Mouse (Mus musculus): ENCODE measurements around the gene Amigo2. TPM values are rescaled to one million over a fixed set of nuclear protein-coding genes. Genes with fewer than 3 reads are reported as not detected.

Amigo2 gene
- total RNA-seq (2021), result 1 to 10 TPM; 4.6 to 5.5 TPM
- long read RNA-seq, experiment 1, partial matches to known transcripts, result 0 of 14 reads
- long read RNA-seq, experiment 1, other reads (novel, unspliced or antisense), result 9 of 14 reads
- long read RNA-seq, experiment 2, partial matches to known transcripts, result 0 of 4 reads
- long read RNA-seq, experiment 2, other reads (novel, unspliced or antisense), result 3 of 4 reads

DNA sequence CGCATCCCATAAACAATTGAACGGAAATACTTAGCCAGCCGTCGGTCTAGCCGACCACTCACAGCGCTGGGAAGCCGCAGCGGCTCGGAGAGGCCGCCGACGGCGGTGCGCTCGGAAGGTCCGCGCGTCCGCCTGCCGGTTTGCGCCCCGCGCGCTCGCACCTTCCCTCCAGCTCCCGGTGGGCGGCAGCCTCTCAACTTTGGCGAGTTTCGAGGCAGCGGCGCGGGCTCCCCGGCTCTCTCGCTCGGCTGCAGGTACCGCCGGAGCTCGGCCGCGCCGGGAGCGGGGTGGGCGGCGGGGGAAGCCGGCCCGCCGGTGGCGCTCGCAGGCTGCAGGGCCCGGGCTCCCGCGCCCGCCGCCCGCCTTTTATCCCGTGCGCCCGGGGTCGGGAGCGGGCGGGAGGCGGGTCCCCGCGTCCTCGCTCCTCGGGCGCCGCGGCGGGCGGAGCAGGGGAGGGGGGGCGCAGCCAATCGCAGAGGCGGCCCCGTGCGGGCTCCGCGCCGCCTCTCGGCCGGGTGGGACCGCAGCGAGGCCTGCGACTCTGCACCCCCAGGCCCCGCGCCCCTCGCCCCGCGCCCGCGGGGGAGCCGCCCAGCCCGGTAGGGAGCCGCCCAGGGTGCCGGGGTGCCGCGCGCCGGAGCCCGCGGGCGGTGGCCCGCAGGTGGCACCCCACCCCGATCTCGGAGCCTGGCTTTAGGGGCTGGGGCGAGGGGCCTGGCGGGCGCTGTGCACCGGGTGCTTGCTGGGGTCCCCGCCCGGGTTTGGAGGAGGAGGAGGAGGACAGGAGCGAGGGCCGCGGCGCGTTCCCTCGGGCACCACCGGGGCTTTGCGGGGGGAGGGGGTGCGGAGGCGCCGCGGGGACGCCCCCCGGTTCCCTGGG lies at the start of gene Amigo2, which contains the start of gene Pced1b:
TSS of gene Amigo2 (minus strand) at position 377 of the 880 bp plus-strand sequence.
TSS of gene Pced1b (plus strand) at position 197 of the 880 bp plus-strand sequence.
- peak; percentile 69 to 81 for DNase-seq

DNA sequence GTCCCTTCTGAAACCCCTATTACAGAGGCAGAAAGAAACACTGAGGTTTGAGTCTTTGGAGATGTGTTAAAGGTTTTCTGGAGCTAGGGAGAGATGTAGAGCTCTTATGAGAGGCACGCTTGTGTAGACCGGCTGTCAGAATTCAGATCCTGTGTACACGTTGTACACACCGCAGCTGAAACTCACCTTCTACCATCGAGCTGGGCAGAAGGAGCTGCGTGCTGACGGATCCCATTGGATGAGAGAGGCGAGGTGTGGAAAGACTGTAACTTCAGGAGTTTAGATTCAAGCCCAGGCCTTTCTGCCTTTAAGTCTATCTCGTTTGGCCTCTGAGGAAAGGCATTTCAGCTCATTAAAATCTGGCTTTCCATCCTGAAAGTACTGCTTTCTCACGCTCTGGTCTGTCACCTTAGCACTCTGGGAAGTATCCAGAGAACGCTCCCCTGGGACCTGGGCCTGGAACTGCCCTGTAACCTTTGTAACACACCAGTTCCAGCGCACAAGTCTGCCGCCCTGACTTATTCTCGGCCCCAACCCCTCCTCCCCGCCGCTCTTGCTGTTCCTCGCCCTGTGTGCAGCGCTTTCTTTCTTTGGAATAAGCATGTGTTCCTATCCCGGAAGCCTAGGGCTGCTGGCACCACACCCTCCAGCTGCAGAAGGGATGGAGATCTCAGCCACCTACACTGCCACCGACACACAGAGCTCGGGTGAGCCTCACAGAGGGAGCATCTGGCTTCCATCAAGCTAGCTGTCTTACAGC lies 44.4 kb upstream of the Amigo2 start:
- peak; percentile 72 to 76 for DNase-seq

DNA sequence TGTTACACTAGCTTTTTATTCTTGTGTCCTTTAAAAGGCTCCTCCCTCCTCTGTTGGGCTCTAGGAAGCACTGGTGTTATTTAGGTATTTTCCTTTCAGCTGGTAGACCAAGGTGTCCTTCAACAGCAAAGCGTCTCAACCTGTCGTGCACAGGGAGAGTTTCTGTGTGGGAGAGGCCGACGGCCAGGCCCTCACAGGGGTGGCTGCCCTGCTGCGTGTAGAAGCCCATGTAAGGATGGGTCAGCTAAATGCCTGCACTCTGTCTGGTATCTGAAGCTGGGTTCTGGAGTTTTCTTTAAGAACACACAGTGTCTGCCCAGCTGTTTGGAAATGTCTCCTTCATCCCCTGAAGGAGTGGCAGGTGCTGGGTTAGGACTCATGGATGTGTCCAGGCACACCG lies 43.3 kb upstream of the Amigo2 start:
- no peak for DNase-seq

DNA sequence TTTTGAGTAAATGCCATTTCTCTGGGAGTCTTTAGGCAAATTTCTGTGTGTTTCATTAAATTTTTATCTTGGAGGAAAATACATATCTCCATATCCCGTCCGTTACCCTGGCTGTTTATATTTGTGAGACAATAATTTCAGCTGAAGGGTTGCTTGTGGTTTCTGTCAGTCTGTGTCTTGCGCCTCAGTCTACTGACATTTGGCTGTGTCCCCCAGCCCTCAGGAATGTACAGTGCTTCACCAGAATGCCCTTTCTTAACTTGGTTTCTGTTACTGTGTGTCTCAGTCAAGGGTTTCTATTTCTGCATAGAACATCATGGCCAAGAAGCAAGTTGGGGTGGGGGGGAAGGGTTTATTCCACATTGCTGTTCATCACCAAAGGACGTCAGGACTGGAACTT lies 42.1 kb upstream of the Amigo2 start:
- no peak for DNase-seq

DNA sequence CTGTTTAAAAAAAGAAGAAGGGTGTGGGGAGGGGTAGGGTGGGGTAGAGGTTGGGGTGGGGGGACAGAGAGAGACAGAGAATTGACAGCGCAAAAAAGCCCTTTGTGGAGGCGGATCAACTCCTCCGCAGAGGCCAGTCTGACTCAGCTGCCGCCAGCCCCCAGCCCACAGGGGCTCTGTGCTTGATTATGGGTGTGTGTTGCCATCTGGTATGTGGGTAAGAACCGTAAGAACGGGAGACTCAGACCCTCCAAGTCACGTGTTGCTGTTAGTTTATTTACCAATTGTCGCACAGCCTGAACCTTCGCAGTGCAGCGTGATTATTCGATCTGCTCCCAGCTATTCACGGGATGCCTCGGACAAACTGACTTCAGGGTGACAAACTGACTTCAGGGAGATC lies 41.6 kb upstream of the Amigo2 start:
- DNase-seq, result no peak

DNA sequence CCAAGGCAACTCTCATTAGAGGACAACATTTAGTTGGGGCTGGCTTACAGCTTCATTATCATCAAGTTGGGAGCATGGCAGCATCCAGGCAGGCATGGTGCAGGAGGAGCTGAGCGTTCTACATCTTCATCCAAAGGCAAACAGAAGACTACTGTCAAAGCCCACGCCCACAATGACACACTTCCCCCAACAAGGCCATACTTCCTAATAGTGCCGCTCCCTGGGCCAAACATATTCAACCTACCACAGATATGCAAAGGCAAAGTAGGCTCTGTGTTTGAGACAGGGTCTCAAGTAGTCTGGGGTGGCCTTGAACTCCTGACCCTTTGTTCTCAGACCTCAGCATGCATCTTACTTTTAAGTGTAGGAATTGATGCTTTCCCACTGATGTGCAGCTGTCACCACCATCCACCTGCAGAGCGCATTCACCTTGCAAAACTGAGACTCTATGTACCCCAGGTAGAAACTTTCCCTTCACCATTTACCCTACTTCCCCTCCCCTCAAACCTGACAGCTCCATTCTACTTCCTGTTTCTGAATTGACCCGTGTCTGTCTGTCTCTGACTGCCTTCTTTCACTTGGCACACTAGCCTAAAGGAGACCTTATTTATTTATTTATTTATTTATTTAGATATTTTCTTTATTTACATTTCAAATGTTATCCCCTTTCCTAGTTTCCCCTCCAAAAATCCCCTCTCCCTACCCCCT lies 40.5 kb upstream of the Amigo2 start:
- no peak for DNase-seq

DNA sequence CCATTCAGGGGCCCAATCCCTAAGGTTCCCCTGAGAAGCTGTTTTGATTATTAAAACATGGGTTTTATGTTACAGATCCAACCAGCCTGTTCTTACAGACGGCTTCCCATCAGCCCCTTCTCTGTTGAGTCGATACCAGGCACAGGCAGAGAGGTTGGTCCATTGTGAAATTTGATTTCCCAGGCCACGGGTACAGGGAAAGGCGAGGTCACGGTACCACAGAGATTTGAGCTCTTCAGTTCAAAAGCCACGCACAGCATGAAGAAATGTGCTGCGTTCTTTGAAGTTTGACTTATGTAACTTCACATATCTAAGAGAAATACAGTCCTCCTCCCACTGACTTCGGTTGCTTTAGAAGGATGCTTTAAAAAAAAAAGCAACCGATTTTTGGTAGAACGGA lies 39.6 kb upstream of the Amigo2 start:
- DNase-seq, result no peak

DNA sequence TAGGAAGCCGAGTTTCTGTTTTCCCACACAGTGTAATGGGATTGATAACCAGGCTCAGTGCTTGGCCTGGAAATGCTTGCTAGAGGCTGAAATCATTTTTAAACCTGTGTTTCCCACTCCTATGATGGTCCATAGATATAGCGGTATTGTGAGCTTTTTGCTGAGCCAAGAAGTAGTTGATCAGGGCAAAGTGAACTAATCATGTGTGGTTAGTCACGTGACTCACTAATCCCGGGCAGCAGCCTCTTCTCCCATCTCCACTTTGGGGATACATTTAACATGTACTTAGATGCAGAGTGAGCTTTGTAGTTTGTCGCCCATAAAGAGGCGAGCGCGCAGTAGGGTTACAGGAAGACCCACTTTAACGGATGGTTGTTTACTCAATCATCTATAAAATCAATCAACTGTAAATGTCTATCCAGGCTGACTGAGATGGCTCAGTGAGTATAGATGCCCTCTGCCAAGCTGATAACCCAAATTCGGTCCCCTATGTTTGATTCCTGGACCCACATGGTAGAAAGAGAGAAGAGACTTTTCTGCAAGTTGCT lies 38.7 kb upstream of the Amigo2 start:
- no peak for DNase-seq

DNA sequence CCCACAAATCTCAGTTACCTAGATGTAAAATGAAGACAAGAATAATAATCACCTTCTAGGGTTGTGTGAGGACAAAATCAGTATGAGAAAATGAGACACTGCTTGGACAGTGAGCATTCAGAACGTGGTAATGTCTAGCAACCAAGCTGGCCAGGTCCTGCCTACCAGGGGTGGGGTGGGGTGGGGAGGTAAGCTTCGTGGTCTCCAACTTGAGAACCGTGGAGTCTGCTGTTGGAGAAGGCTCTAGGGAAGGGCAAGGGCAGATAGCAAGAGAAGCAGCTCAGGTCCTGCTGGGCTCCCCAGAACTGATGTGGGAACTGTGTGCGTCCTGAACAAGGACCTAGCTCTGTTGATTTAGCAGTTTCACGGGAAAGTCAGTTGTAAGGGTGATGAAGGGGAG lies 37.1 kb upstream of the Amigo2 start:
- no peak for DNase-seq

DNA sequence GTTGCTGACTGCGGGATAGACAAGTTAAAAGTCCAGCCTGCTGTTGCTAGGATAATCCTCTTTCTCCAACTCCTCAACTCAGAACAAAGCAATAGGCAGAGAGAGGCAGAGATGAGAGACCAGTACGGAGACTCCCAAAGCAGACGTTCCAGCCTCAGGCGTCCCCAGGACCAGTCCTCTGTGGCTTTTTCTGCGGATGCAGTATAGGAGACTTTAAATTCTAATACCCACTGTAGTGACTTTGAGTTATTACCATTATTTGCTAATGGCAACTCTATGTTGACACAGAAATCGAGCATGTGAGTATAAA lies 35.4 kb upstream of the Amigo2 start:
- no peak for DNase-seq

DNA sequence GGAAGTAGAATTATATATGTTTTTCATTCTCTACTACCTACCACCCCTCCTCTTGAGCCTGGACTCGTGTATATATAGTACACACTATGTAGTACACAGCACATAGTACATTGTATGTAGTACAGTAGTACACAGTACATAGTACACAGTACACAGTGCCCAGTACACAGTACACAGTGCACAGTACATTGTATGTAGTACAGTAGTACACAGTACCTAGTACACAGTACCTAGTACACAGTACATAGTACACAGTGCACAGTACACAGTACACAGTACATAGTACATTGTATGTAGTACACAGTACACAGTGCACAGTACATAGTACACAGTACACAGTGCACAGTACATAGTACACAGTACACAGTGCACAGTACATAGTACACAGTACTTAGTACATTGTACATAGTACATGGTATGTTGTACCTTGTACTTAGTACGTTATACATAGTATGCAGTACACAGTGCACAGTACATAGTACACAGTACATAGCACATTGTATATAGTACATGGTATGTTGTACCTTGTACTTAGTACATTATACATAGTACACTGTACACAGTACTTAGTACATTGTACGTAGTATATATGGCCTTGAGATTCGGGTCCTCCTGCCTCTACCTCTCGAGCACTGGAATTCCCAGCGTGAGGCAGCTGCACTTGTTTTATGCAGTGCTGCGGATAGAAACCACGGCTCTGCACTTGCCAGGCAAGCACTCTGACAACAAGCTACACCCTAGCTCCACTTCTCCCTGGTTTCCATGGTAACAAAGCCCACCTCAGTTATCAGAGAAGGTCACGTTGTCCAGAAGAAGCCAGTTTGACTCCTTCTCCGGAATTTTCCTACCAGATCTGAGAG lies 34.9 kb upstream of the Amigo2 start:
- no peak for DNase-seq

DNA sequence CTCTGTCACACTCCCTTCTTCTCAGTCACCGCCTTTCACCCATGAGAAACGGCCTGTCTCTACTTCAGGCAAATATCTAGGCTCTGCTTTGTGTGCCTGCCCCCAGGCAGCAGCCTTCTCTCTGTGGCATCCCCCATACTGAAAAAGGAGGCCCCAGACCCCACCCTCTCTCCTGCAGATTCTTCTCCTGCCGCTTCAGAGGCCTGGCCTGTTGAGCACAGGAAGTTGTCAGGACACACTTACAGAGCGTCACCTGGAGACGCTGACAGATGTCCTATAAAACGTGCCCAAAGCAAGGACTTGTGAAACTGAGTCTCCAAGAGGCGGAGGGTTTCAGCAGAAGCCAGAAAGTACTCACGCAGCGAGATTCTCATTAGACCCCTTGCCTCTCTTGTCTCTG lies 33.7 kb upstream of the Amigo2 start:
- DNase-seq, result no peak

DNA sequence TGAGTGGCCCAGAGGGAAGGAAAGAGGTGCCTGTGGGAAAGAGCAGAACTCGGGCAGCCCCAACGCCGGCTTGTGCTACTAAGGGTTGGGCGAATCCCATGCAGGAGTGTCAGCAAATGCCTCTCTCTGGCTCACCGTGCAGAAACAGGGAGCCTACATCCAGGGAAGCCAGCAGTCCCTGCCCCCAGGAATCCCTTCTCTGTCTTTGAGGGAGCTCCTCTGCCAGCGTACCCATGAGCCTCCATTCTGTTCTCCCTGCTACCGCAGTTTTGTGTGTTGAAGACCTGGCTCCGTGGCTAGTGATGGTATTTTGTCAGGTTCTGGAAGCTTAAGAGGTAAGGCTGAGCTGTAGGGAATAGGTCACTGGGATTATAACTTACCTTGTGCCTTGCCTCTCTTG lies 33.0 kb upstream of the Amigo2 start:
- no peak for DNase-seq

DNA sequence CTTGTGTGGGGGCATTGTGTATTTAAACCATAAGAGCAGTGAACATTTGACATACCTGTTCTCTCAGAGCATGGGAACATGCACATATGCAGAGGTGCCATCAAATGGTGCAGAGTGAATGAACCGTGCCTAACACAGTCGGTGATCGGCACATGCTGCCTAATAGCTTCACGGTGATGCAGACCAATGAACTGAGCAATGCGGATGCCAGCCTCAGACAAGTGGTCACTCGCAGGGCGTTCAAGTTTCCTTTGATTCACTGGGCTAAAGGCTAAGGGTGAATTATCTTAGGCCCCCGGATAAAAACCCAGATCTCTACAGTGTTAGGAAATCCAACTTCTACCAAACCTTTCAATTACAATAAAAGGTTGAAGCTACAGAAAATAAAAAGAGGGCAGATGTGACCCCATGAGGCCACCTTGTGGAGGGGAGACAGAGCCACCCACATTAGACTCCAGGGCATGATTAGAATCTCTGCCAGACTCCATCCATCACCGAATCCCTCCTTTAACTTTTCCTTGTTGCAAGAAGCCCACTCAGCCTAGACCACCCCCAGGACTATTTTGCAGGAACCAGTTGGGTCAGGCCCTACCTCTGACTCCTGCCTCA lies 31.4 kb upstream of the Amigo2 start:
- DNase-seq, result no peak

DNA sequence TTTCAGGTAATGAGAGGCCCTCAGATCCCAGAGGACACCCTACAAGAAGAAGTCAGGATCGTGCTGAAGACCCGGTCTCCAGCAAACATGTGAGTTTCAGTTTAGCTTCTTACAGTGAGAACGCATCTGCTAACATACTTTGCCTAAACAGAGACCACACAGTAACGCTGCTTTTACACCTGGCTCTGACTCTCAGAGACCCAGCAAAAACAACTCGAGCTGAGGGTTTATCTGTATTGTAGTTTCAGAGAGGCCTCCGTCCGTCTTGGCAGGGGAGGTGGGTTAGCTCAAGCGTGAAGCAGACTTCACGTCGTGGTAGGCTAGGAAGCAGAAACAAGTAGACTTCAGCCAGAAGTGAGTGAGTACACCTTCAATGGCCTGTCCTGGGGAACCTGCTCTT lies 30.2 kb upstream of the Amigo2 start:
- no peak for DNase-seq

DNA sequence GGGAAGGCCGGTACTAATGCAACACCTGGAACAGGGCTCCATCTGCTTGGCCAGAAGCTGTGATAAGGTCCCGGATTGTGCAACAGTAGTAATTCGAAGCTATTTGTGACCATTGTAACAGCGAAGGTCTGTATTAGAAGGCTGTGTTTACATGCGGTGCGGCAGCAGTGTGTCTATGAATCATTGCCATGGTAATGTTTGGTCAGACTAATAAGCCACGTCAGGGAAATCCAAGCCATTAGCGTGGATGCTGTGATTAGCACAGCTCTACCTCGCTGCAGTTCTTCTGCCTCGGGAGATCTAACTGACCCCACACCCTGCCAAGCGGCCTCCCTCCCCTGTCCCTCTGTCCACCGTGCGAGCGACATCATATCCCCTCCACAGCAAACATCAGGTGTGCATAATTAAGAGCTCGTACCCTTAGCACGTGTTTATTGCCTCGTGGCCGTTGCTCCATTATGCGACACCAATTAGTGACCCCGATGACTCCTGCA lies 29.6 kb upstream of the Amigo2 start:
- no peak for DNase-seq

DNA sequence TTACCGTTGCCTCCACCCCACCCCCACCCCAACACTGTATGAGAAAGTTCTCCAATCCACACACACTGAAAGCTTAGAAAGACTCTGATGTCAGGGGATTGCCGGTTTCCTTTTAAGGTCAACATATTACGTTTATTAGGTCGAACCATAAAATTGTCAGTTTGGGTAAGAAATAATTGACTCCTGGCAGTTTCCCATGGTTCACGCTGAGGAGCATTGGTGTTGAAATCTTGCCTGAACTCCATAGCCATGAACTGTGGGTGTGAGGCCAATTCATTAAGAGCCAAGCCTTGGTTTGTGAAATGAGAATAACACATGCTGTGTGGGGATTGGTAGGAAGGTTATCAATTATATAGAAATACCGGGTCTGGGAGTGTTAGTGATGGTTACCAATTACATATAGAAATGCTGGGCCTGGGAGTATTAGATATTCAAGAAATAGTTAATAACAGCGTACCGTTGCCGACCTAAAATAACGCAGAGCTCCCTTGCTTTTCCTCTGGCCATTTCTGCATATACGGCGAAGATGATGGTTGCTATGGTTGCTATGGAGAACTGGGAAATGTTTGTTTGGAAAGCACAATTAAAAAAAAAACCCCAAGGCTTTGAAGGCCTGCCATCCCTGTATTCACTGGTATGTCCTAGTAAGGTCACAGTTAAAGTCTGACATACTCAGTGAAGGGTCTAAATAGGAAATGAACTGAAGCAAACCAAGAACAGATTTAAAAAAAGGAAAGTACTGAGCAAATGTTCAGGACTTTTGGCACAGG lies 28.7 kb upstream of the Amigo2 start:
- DNase-seq, result no peak

DNA sequence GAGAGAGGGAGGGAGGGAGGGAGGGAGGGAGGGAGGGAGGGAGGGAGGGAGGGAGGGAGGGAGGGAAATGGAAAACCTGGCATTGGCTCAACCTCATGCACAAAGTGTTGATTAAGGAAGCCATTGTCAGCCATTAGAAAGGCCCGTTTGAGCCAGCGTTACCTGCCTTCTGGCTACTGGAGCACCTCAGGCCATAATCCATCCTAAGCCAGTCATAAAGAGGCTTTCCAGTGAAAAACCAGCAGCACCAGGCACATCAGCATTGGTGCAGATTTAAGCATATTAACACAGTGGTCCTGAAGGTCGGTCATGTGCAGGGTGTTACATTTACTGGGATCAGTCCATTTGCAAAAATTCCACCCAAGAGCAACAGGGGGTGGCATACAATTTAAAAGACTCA lies 25.7 kb upstream of the Amigo2 start:
- no peak for DNase-seq

DNA sequence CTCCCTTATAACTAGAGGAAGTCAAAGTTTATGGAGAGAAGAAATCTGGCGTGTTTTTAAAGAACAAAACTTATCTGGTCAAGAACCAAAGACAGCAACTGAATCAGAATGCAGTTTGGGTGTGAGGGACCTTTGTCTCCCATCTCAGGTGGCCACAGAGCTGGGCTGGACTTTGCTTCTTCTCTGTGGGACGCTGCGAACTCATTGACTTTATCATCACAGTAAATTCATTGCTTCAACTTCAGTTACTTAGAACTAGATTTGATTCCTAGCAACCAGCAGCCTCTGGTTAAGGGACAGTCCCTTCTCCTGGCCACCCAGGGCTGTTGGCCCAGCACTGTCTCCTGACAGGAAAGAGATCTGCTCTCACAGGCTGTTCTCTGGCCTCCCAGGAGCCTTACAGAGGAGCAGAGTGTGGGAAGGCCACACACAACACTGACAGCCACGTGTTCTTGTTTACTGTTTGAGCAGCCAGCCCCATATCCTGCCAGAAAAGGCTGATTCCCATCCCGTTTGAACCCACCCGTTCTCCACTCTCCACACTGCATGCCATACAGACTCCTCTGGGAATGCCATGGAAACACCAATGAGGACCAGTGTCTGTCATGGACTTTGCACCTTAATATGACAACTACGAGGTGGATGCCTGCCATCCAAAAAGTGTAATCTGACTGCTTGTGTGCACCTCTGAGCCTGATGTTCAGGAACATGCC lies 25.1 kb upstream of the Amigo2 start:
- DNase-seq, result peak in 1 of 2 experiments; percentile 46
